Mouse (Mus musculus) cerebellum, adult 2 months (tissue): ENCODE measurements around the gene Gm8356. TPM values are rescaled to one million over a fixed set of nuclear protein-coding genes. Genes with fewer than 3 reads are reported as not detected.
"Not testable (repeated sequence)": the region's sequence is repeated elsewhere in the genome, so short reads cannot be mapped to it uniquely, and the experiment has no call there.

Source experiments
- DNase-seq, 2 experiments: peaks; one replicate each; pipeline ENCODE4 v3.0.0; 2021
- H3K27ac ChIP-seq: fragments of 200-500 bp; 2 replicates; pipeline ENCODE4 v1.5.1; 2012; ENCODE audit warnings: low read length, control low read depth, inconsistent platforms; ENCODE audit not compliant: insufficient read depth
- H3K27me3 ChIP-seq: fragments of 200-500 bp; 2 replicates; pipeline ENCODE4 v1.6.1; 2012; ENCODE audit warnings: inconsistent platforms, mild to moderate bottlenecking, low read length, moderate library complexity; ENCODE audit not compliant: control insufficient read depth, insufficient read depth
- H3K4me1 ChIP-seq: fragments of 200-500 bp; 2 replicates; pipeline ENCODE4 v1.6.1; 2011; ENCODE audit warnings: low read length; ENCODE audit not compliant: control insufficient read depth, insufficient read depth
- H3K4me3 ChIP-seq: fragments of 200-500 bp; replicated peaks from 2 replicates; pipeline ENCODE3; 2011; ENCODE audit warnings: mild to moderate bottlenecking, low read depth, low read length, control low read depth; ENCODE audit not compliant: insufficient read depth
- WGBS: fragments of 180-500 bp; shearing (Covaris S2); methylation state at CpG from one replicate; pipeline ENCODE4 v1.1.7; 2018; 5-methylcytosine and 5-hydroxymethylcytosine counted together
- polyA plus RNA-seq: library from polyadenylated mRNA; depleted of rRNA; stranded (reverse); fragments of >200 nt; gene quantifications from 2 replicates; pipeline ENCODE4 v1.2.3, GENCODE M21; 2012; rRNA removed

The Gm8356 gene
- polyA plus RNA-seq, result not detected in 2 replicates

DNA sequence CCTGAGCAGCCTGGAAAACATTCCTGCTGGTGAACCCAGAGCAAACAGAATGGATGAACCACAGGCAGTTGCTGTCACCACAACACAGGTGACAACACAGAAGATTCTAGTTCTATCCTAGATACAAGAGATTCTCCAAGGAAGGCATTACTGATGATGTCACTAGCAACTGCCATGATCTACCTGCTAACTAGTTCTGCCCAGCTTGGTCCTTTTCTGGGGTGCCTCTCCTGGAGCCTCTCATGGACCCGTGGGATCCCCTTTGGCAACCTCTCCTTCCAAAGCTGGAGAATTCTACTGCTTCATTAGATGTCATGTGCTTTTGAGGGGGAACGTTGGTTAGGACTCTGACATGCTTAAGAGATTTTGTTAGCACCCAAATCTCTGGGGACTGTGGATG, at the start of gene Gm8356:
TSS of gene Gm8356 (minus strand) at position 101 of the 400 bp plus-strand sequence.
- H3K27me3 ChIP-seq, DNase-seq, H3K4me3 ChIP-seq, H3K27ac ChIP-seq, H3K4me1 ChIP-seq: not testable (repeated sequence)
- WGBS, result 72% methylated on average over 1 of the region's 2 CpGs

DNA sequence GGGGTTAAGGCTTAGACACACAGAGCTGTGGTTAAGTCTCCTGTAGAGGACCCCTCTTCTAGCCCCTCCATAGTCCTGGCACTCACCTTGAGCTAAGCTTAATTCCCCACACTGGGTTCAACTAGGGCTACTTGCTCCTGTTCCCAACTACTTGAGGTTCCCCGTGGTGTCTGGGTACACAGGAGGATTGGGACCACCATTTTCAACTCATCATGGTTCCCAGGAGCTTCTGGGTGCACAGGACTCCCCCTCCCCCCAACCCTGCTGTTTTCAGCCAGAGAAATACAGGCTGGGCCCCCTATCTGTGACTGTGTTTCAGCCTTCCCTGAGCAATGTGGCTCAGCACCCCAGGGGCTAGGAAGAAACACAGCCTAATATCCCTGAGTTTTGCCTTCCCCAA, 50.8 kb downstream of the Gm8356 start:
- H3K27ac ChIP-seq, H3K27me3 ChIP-seq, DNase-seq, H3K4me1 ChIP-seq, H3K4me3 ChIP-seq: not testable (repeated sequence)
- WGBS, result 24% methylated on average over 1 of the region's 1 CpGs

DNA sequence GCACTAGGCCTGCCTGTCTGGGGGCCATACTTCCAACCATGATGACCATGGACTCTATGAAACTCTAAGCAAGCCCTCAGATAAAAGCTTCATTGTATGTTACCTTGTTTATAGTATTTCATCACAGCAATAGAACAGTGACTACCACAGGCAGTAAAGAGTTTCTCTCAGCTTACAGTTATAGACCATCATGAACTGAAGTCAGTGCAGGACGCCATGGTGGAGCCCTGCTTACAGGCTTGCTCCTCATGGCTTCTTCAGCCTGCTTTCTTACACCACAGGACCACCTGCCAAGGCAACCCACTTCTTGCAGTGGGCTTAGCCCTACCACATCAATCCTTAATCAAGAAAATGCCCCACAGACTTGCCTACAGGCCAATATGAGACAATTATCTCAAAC, 51.5 kb downstream of the Gm8356 start:
- not testable (repeated sequence) for H3K27me3 ChIP-seq, H3K4me3 ChIP-seq, H3K27ac ChIP-seq, H3K4me1 ChIP-seq, DNase-seq
- WGBS, result 45% methylated on average over 1 of the region's 1 CpGs

DNA sequence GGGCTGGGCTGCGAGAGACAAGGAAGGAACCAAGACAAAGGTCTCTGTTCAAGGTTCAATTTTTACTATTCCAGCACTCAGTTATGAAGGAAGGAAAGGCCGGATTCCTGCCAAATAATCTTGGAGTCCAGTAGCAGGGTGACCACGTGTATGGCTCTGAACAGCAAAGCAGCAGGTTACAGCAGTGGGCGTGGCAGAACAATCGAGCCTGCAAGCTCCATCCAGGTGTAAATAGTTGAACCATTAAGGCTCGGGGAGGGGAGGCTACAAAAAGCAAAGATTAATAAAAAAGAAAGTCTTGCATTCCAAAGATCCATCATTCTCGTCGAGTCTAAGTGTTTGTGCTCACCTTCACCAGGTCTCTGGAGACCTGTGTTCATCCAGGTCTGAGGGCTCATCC, 55.0 kb downstream of the Gm8356 start:
- H3K27ac ChIP-seq, H3K27me3 ChIP-seq, H3K4me1 ChIP-seq, DNase-seq, H3K4me3 ChIP-seq: not testable (repeated sequence)
- 78% methylated on average over 8 of the region's 8 CpGs for WGBS

Other genes starting within 250 kb of the Gm8356 start
- not detected in 2 replicates for gene Gm21103, start 232.4 kb downstream of the Gm8356 start, polyA plus RNA-seq
- not detected in 2 replicates for gene Gm3618, start 193.6 kb downstream of the Gm8356 start, polyA plus RNA-seq
- not detected in 2 replicates for gene Gm16440, start 147.0 kb downstream of the Gm8356 start, polyA plus RNA-seq
- 0.17 and 0.52 TPM in 2 replicates for gene Gm3591, start 124.8 kb downstream of the Gm8356 start, polyA plus RNA-seq
- gene Gm3594, start 92.7 kb downstream of the Gm8356 start, polyA plus RNA-seq, result not detected in 2 replicates
- 0.25 and 0.47 TPM in 2 replicates for gene Gm3629, start 53.3 kb upstream of the Gm8356 start, polyA plus RNA-seq
- 0.90 and 1.1 TPM in 2 replicates for gene Gm3460, start 85.1 kb upstream of the Gm8356 start, polyA plus RNA-seq
- gene Gm10251, start 146.9 kb upstream of the Gm8356 start, polyA plus RNA-seq, result not detected in 2 replicates
- not detected in 2 replicates for gene Gm8050, start 183.0 kb upstream of the Gm8356 start, polyA plus RNA-seq
- 6.8 and 7.3 TPM in 2 replicates for gene Gm3636, start 205.0 kb upstream of the Gm8356 start, polyA plus RNA-seq
- gene Gm8362, start 237.1 kb upstream of the Gm8356 start, polyA plus RNA-seq, result not detected in 2 replicates